ENCODE assay signal across 9 mouse cellular contexts in genomic region chr6:86128504-86128903, GRCm38 (mm10).
DNase-seq lines count a peak whose midpoint lies in the region; ATAC-seq lines count a peak whose summit lies in the region.
"Had no signal": no experiment of that assay in that cellular context is flagged by ENCODE, and none has a peak within 500 bp of the region (broad histone marks: within the 10 kb centered on the region; RNA-seq: fewer than 3 reads in every experiment).

No protein-coding gene starts in this region.

- ATAC-seq in heart, embryonic 14.5 days (ENCODE audit: insufficient number of reproducible peaks, insufficient read depth, low FRiP score, low read depth) = 0 out of 2 replicates have a peak, but pooled peaks have one; percentile 35
- ATAC-seq in heart, embryonic 11.5 days (replicated peaks; ENCODE audit: insufficient number of reproducible peaks, low FRiP score, low TSS enrichment) = no peak

- no peaks in the 10 kb centered on the region for H3K27me3 ChIP-seq in heart, embryonic 14.5 days (ENCODE audit: control insufficient read depth, insufficient read depth, low read length)
- H3K27me3 ChIP-seq in heart, embryonic 11.5 days (ENCODE audit: control insufficient read depth, insufficient read depth, low read length) = no peaks in the 10 kb centered on the region
- H3K27me3 ChIP-seq: embryonic facial prominence, embryonic 13.5 days had no signal

- no peak overlapping the region for H3K27ac ChIP-seq in heart, embryonic 14.5 days (replicated peaks in 1 of 2; ENCODE audit: control insufficient read depth in 1 of 2, insufficient read depth in 1 of 2, low read depth in 2 of 2, low read length in 2 of 2)
- no peak overlapping the region for H3K27ac ChIP-seq in heart, embryonic 11.5 days (ENCODE audit: low read depth, low read length)
- H3K27ac ChIP-seq: embryonic facial prominence, embryonic 13.5 days had no signal

- peak; percentile 36 for DNase-seq in urinary bladder, postnatal 25 days (ENCODE audit: low spot score)
- DNase-seq in urinary bladder, adult 2 months (ENCODE audit: low spot score) = no peak
- peak; percentile 34 for DNase-seq in embryo, embryonic 10.5 days (ENCODE audit: low spot score)
- DNase-seq in lung, postnatal 36 days = peak; percentile 13
- no peak for DNase-seq in layer of hippocampus, postnatal 36 days
- no peak for DNase-seq in gastrocnemius, adult 8-10 months (ENCODE audit: low spot score in 2 of 2)

- H3K4me2 ChIP-seq in heart, embryonic 14.5 days (ENCODE audit: low read length) = no peak overlapping the region
- no peak overlapping the region for H3K4me2 ChIP-seq in heart, embryonic 11.5 days
- H3K4me2 ChIP-seq: embryonic facial prominence, embryonic 13.5 days had no signal

- no peak overlapping the region for H3K4me3 ChIP-seq in heart, embryonic 14.5 days (ENCODE audit: control insufficient read depth in 1 of 2, insufficient read depth in 1 of 2, low read depth in 1 of 2, low read length in 2 of 2)
- H3K4me3 ChIP-seq in heart, embryonic 11.5 days (ENCODE audit: low read depth, low read length) = no peak overlapping the region
- H3K4me3 ChIP-seq: embryonic facial prominence, embryonic 13.5 days had no signal

- no peak overlapping the region for H3K9ac ChIP-seq in heart, embryonic 14.5 days (ENCODE audit: low read length)
- H3K9ac ChIP-seq in heart, embryonic 11.5 days (ENCODE audit: low read depth, low read length) = no peak overlapping the region
- H3K9ac ChIP-seq: embryonic facial prominence, embryonic 13.5 days had no signal

- H3K36me3 ChIP-seq in heart, embryonic 14.5 days (ENCODE audit: control insufficient read depth, insufficient read depth, low read length) = no peaks in the 10 kb centered on the region
- no peaks in the 10 kb centered on the region for H3K36me3 ChIP-seq in heart, embryonic 11.5 days (ENCODE audit: control insufficient read depth, insufficient read depth, low read length)
- H3K36me3 ChIP-seq: embryonic facial prominence, embryonic 13.5 days had no signal

- H3K9me3 ChIP-seq in heart, embryonic 14.5 days (ENCODE audit: control insufficient read depth, low read length) = no peaks in the 10 kb centered on the region
- no peaks in the 10 kb centered on the region for H3K9me3 ChIP-seq in heart, embryonic 11.5 days (replicated peaks; ENCODE audit: control insufficient read depth, low read length)
- H3K9me3 ChIP-seq: embryonic facial prominence, embryonic 13.5 days had no signal

- no peaks in the 10 kb centered on the region for H3K4me1 ChIP-seq in heart, embryonic 14.5 days (ENCODE audit: control insufficient read depth in 2 of 2, insufficient read depth in 2 of 2, low read length in 2 of 2)
- no peaks in the 10 kb centered on the region for H3K4me1 ChIP-seq in heart, embryonic 11.5 days (ENCODE audit: control insufficient read depth, insufficient read depth, low read length)
- H3K4me1 ChIP-seq: embryonic facial prominence, embryonic 13.5 days had no signal

- WGBS in heart, embryonic 14.5 days = 59% methylated on average over 4 of the region's 4 CpGs
- 54% methylated on average over 4 of the region's 4 CpGs for WGBS in heart, embryonic 11.5 days (ENCODE audit: insufficient replicate concordance)

Comparison
In these comparisons a context has a peak if more than half of its experiments do, and no peak if none do; other contexts are left out.
1. DNase-seq: peak in urinary bladder, postnatal 25 days (single experiment), embryo, embryonic 10.5 days (single experiment) and lung, postnatal 36 days (single experiment); none in urinary bladder, adult 2 months (single experiment), layer of hippocampus, postnatal 36 days (0 of 2) and gastrocnemius, adult 8-10 months (0 of 2).